Mouse (Mus musculus) frontal cortex, postnatal 36 days (tissue): ENCODE measurements at regions not wholly inside any gene's neighbourhood (a gene's known extent, or its start where the extent isn't known, plus 50 kb on each side); places are given as distances from the start of the nearest gene placed in this dataset.
"Not testable (repeated sequence)": the region's sequence is repeated elsewhere in the genome, so short reads cannot be mapped to it uniquely, and the experiment has no call there.

Source experiments
- DNase-seq, 2 experiments: peaks; one replicate each; pipeline ENCODE4 v3.0.0; 2022; ENCODE audit warnings: low spot score in 2 of 2

GRCm38 (mm10) chr17:13432256-13432655, 77.9 kb downstream of the Tcp10c start:
- DNase-seq, result not testable (repeated sequence)

- DNase-seq, result not testable (repeated sequence)
Measured at GRCm38 (mm10) chr17:13434146-13434545, 79.8 kb downstream of the Tcp10c start.

GRCm38 (mm10) chr17:13438790-13439189, 84.4 kb downstream of the Tcp10c start:
- not testable (repeated sequence) for DNase-seq

GRCm38 (mm10) chr17:13440708-13441530, 86.5 kb downstream of the Tcp10c start:
- not testable (repeated sequence) for DNase-seq

- DNase-seq, result not testable (repeated sequence)
Measured at GRCm38 (mm10) chr17:13442229-13442628, 87.9 kb downstream of the Tcp10c start.

- not testable (repeated sequence) for DNase-seq
Measured at GRCm38 (mm10) chr17:13456869-13457600, 102.7 kb downstream of the Tcp10c start.

- not testable (repeated sequence) for DNase-seq
Measured at GRCm38 (mm10) chr17:13457942-13458341, 103.6 kb downstream of the Tcp10c start.

GRCm38 (mm10) chr17:13458814-13459213, 104.4 kb downstream of the Tcp10c start:
- DNase-seq, result not testable (repeated sequence)

GRCm38 (mm10) chr17:13462663-13463062, 108.3 kb downstream of the Tcp10c start:
- DNase-seq, result not testable (repeated sequence)

GRCm38 (mm10) chr17:13465822-13466221, 111.5 kb downstream of the Tcp10c start:
- DNase-seq, result not testable (repeated sequence)

GRCm38 (mm10) chr17:13469867-13470380, 115.6 kb downstream of the Tcp10c start:
- DNase-seq, result not testable (repeated sequence)

- peak; percentile 69 to 89 for DNase-seq
Measured at GRCm38 (mm10) chr17:13472460-13473062, 118.2 kb downstream of the Tcp10c start.

- DNase-seq, result peak; percentile 31 to 56
Measured at GRCm38 (mm10) chr17:13474310-13475094, 120.1 kb downstream of the Tcp10c start.

- DNase-seq, result no peak
Measured at GRCm38 (mm10) chr17:13478866-13479571, 124.6 kb downstream of the Tcp10c start.

GRCm38 (mm10) chr17:13479572-13480063, 125.2 kb downstream of the Tcp10c start:
- no peak for DNase-seq

GRCm38 (mm10) chr17:13481445-13482085, 127.2 kb downstream of the Tcp10c start:
- peak in 1 of 2 experiments; percentile 36 for DNase-seq

- no peak for DNase-seq
Measured at GRCm38 (mm10) chr17:13482136-13482535, 127.8 kb downstream of the Tcp10c start.

GRCm38 (mm10) chr17:13487291-13488215, 133.2 kb downstream of the Tcp10c start:
- DNase-seq, result no peak
